Mouse (Mus musculus) lung, embryonic 14.5 days (tissue): ENCODE data around the gene Uck1. TPM values are rescaled to one million over a fixed set of nuclear protein-coding genes. Genes with fewer than 3 reads are reported as not detected.

ENCODE experiments used
- ATAC-seq: fragments of 200-750 bp; cut with Nextera tagmentation; 2 replicates; pipeline ENCODE4 v1.8.0; 2017; ENCODE audit warnings: mild to moderate bottlenecking, moderate TSS enrichment, moderate library complexity; ENCODE audit not compliant: insufficient read depth
- DNase-seq: peaks from one replicate; pipeline ENCODE4 v3.0.0-alpha.2; 2015
- H3K27ac ChIP-seq: fragments of 300-500 bp; sonication (generic); 2 replicates; pipeline ENCODE4 v1.5.1; 2014; ENCODE audit warnings: low read depth, mild to moderate bottlenecking, moderate library complexity
- H3K27me3 ChIP-seq: fragments of 300-500 bp; sonication (generic); 2 replicates; pipeline ENCODE4 v1.6.1; 2014; ENCODE audit warnings: low read length, control low read depth; ENCODE audit not compliant: insufficient read depth
- H3K36me3 ChIP-seq: fragments of 300-500 bp; sonication (generic); 2 replicates; pipeline ENCODE4 v1.6.1; 2014; ENCODE audit warnings: control low read depth; ENCODE audit not compliant: insufficient read depth
- H3K4me1 ChIP-seq: fragments of 300-500 bp; sonication (generic); 2 replicates; pipeline ENCODE4 v1.6.1; 2014; ENCODE audit warnings: antibody characterized with exemption, control low read depth; ENCODE audit not compliant: insufficient read depth
- H3K4me2 ChIP-seq: fragments of 300-500 bp; sonication (generic); 2 replicates; pipeline ENCODE4 v1.6.1; 2014; ENCODE audit warnings: mild to moderate bottlenecking
- H3K4me3 ChIP-seq: fragments of 300-500 bp; sonication (generic); 2 replicates; pipeline ENCODE4 v1.5.1; 2014; ENCODE audit warnings: low read depth, low read length
- H3K9ac ChIP-seq: fragments of 300-500 bp; sonication (generic); 2 replicates; pipeline ENCODE4 v1.6.1; 2014
- H3K9me3 ChIP-seq: fragments of 300-500 bp; sonication (generic); 2 replicates; pipeline ENCODE4 v1.6.1; 2016; ENCODE audit warnings: low read depth, low read length, control low read depth
- CTCF ChIP-seq: IDR thresholded peaks from 2 replicates; pipeline ENCODE4 v1.5.1; 2016; ENCODE audit warnings: antibody characterized with exemption, low read depth
- WGBS: fragments of 180-500 bp; shearing (Covaris S2); extraction: QIAGEN DNeasy Blood & Tissue Kit; methylation state at CpG from one replicate; pipeline ENCODE4 v1.1.7; 2014; 5-methylcytosine and 5-hydroxymethylcytosine counted together
- polyA plus RNA-seq: library from polyadenylated mRNA; unstranded; fragments of >200 nt; fragmentation: Nextera tagmentation; extraction: Ambion mirVana; gene quantifications from 2 replicates; pipeline ENCODE4 v1.2.1, GENCODE M21; 2014

Gene Uck1
- polyA plus RNA-seq, 1 experiment from 2014 or later: 63.6 TPM

- no peaks in the 10 kb centered on the region for H3K27me3 ChIP-seq
- H3K27ac ChIP-seq: peak overlapping the region; percentile 48
- no peaks in the 10 kb centered on the region for H3K9me3 ChIP-seq
- peak overlapping the region; percentile 70 for H3K9ac ChIP-seq
- no peak for TF ChIP-seq CTCF
- peaks cover 7% of the 10 kb centered on the region for H3K4me1 ChIP-seq
- under 1% methylated on average over 29 of the region's 29 CpGs for WGBS
- DNase-seq (peak; percentile 65), ATAC-seq (peak; percentile 67)
- H3K36me3 ChIP-seq: peaks cover 41% of the 10 kb centered on the region
- peak overlapping the region; percentile 73 for H3K4me2 ChIP-seq
- peak overlapping the region; percentile 82 for H3K4me3 ChIP-seq
Observed at GRCm38 (mm10) chr2:32288371-32288931, 28.5 kb upstream of the Uck1 start.

GRCm38 (mm10) chr2:32287923-32288367 is 28.0 kb upstream of the Uck1 start, which contains the start of gene Swi5:
TSS of gene Swi5 (minus strand) at chr2:32288075.
- 0% methylated on average over 41 of the region's 41 CpGs for WGBS
- Histone ChIP-seq H3K4me2 (peak within 1 kb of the TSS; percentile 84), H3K9me3 (no peaks in the 10 kb centered on the region)

GRCm38 (mm10) chr2:32287334-32287840 is 27.4 kb upstream of the Uck1 start, which contains the start of gene Golga2:
TSS of gene Golga2 (plus strand) at chr2:32287384.
- DNase-seq (no peak), ATAC-seq (peak; percentile 6)
- no peaks in the 10 kb centered on the region for H3K9me3 ChIP-seq
- WGBS: under 1% methylated on average over 23 of the region's 23 CpGs
- H3K36me3 ChIP-seq: peaks cover 40% of the 10 kb centered on the region
- H3K4me3 ChIP-seq: peak within 1 kb of the TSS; percentile 82
- peak within 1 kb of the TSS; percentile 91 for H3K9ac ChIP-seq
- peak within 1 kb of the TSS; percentile 84 for H3K4me2 ChIP-seq
- H3K27me3 ChIP-seq: no peaks in the 10 kb centered on the region
- no peak for TF ChIP-seq CTCF
- peaks cover 7% of the 10 kb centered on the region for H3K4me1 ChIP-seq
- peak within 1 kb of the TSS; percentile 75 for H3K27ac ChIP-seq

More at GRCm38 (mm10) chr2:32287923-32288367, 28.0 kb upstream of the Uck1 start, which contains the start of gene Swi5:
- H3K27me3 ChIP-seq: no peaks in the 10 kb centered on the region
- TF ChIP-seq CTCF: no peak
- DNase-seq (peak; percentile 100), ATAC-seq (peak; percentile 99)
- H3K27ac ChIP-seq: peak within 1 kb of the TSS; percentile 75
- peaks cover 40% of the 10 kb centered on the region for H3K36me3 ChIP-seq
- H3K9ac ChIP-seq: peak within 1 kb of the TSS; percentile 91
- H3K4me1 ChIP-seq: peaks cover 7% of the 10 kb centered on the region
- peak within 1 kb of the TSS; percentile 82 for H3K4me3 ChIP-seq

GRCm38 (mm10) chr2:32283986-32284385 is 24.0 kb upstream of the Uck1 start:
- H3K4me1 ChIP-seq: peaks cover 4% of the 10 kb centered on the region
- peaks cover 63% of the 10 kb centered on the region for H3K36me3 ChIP-seq
- H3K9ac ChIP-seq: no peak overlapping the region
- ATAC-seq (no peak), DNase-seq (no peak)
- H3K9me3 ChIP-seq: no peaks in the 10 kb centered on the region
- H3K27me3 ChIP-seq: no peaks in the 10 kb centered on the region
- no peak overlapping the region for H3K4me3 ChIP-seq
- no peak overlapping the region for H3K4me2 ChIP-seq
- WGBS: 73% methylated on average over 3 of the region's 3 CpGs
- no peak overlapping the region for H3K27ac ChIP-seq
- no peak for TF ChIP-seq CTCF

GRCm38 (mm10) chr2:32282727-32283126 is 22.8 kb upstream of the Uck1 start:
- no peaks in the 10 kb centered on the region for H3K27me3 ChIP-seq
- DNase-seq (peak; percentile 70), ATAC-seq (no peak; the same call in 1 of the 2 replicates)
- 87% methylated on average over 1 of the region's 1 CpGs for WGBS
- peaks cover 4% of the 10 kb centered on the region for H3K4me1 ChIP-seq
- peak; percentile 73 for TF ChIP-seq CTCF
- no peak overlapping the region for H3K27ac ChIP-seq
- no peak overlapping the region for H3K9ac ChIP-seq
- no peak overlapping the region for H3K4me2 ChIP-seq
- H3K9me3 ChIP-seq: no peaks in the 10 kb centered on the region
- peaks cover 76% of the 10 kb centered on the region for H3K36me3 ChIP-seq
- H3K4me3 ChIP-seq: no peak overlapping the region

GRCm38 (mm10) chr2:32282289-32282688 is 22.3 kb upstream of the Uck1 start:
- Histone ChIP-seq H3K9ac (no peak overlapping the region), H3K4me1 (peaks cover 4% of the 10 kb centered on the region), H3K9me3 (no peaks in the 10 kb centered on the region), H3K27ac (no peak overlapping the region), H3K4me2 (no peak overlapping the region), H3K36me3 (peaks cover 80% of the 10 kb centered on the region), H3K4me3 (no peak overlapping the region), H3K27me3 (no peaks in the 10 kb centered on the region)
- DNase-seq: no peak
- ATAC-seq: no peak
- WGBS: 88% methylated on average over 2 of the region's 2 CpGs
- no peak for TF ChIP-seq CTCF

- 65% methylated on average over 3 of the region's 3 CpGs for WGBS
- H3K4me1 ChIP-seq: no peaks in the 10 kb centered on the region
- ATAC-seq (no peak; the same call in 1 of the 2 replicates), DNase-seq (no peak)
- H3K9ac ChIP-seq: no peak overlapping the region
- H3K27ac ChIP-seq: no peak overlapping the region
- H3K4me3 ChIP-seq: no peak overlapping the region
- no peak for TF ChIP-seq CTCF
- no peaks in the 10 kb centered on the region for H3K27me3 ChIP-seq
- H3K4me2 ChIP-seq: no peak overlapping the region
- no peaks in the 10 kb centered on the region for H3K9me3 ChIP-seq
- peaks cover 37% of the 10 kb centered on the region for H3K36me3 ChIP-seq
Observed at GRCm38 (mm10) chr2:32275823-32276222, 15.9 kb upstream of the Uck1 start.
